Mouse (Mus musculus) MEL-GATA-1-ER (cell line): ENCODE results near the gene Myo3a.

Experiments used
- DNase-seq: peaks from one replicate; pipeline ENCODE4 v3.0.0-alpha.2; 2012; ENCODE audit warnings: low read depth; ENCODE audit errors: extremely low read depth

Gene Myo3a

DNA sequence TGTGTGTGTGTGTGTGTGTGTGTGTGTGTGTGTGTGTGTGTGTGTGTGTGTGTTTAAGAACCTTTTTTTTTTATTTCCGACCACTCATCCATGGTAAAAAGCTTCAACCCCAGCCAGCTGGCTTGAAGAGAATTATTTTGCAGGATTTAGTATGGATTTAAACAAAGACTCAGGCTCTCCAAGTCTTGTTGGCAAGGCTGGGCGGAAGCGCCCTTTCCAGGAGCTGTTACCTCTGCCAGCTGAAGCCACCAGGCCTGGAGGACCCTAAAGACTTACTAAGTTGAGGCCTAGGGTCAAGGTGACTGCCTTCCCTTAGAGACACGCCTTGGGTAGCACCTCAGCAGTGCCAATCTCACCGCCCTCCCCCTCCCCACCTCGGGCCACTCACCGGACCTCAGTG is 393.2 kb downstream of the Myo3a start:
- DNase-seq, result no peak

DNA sequence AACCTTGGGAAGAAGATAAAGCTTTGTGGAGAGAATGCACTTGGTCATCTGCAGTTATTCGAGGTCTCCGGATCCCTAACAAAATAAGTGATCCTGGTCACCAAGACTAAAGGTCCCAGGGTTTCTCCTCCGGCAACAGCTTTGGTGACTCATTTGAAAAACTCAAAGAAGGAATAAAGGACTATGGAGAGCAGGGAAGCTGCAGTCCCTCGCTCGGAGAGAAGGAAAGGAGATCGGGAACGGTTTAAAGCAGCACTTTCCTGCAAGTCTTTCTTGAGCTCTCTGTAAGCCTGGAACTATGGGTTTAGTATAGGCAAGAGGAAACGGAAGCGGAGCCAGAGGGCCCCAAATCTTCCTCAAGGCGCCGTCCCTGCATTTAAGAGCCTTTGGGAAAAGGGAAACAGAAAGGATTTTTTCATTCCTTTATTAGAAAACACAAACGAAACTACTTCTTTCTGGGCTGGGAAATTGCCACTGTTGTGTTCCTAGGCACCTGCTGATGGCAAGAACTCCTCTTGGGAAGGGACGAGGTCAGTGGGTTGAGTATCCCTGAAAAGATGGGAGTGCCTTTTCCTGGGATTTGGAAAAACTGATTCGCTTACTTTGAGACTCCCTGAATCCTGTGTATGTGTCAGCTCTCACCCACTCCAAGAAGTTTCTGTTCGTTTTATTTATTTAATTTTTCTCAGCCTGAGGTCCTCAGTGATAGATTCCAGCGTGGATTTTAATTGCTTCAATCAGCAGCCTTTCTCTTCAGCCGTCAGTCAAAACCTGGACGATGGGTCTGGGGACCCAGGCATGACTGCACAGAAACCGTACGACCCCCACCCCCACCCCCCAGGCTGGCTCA is 393.9 kb downstream of the Myo3a start:
- no peak for DNase-seq

GRCm38 (mm10) chr2:22621828-22622731 is 394.8 kb downstream of the Myo3a start, which contains the start of gene Gad2:
TSS of gene Gad2 (plus strand) at chr2:22622205.
- no peak for DNase-seq

- DNase-seq, result no peak
These were observed 396.1 kb downstream of the Myo3a start for GRCm38 (mm10) chr2:22623111-22624070.

DNA sequence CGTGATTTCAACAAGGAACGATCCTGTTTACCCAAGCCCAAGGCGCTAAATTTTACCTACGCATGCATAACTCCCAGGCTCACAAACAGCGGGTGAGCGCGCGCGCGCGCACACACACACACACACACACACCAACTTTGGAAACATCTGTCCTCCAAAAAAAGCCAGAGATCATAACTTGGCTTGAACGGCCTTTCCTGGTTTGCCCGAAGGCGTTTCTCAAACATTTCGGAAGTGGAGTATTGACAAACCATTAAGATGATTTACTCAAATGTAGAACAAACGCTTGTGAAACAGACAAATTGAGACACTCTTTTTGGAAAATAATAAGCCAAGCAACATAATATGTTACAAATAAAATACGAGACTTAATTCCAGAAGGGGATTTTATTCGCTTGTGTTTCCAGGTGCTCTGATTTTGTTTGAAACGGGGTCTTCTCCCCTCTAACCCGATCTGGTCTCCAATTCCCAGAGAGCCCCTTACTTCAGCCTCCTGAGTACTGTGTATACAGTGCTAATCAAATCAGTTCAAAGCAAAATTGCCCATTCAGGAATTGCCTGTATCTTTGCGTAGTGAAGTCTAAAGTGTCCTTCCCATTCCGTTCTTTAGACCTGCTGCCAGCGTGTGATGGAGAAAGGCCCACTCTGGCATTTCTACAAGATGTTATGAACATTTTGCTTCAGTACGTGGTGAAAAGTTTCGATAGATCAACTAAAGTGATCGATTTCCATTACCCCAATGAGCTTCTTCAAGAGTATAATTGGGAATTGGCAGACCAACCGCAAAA is 397.1 kb downstream of the Myo3a start:
- no peak for DNase-seq

DNA sequence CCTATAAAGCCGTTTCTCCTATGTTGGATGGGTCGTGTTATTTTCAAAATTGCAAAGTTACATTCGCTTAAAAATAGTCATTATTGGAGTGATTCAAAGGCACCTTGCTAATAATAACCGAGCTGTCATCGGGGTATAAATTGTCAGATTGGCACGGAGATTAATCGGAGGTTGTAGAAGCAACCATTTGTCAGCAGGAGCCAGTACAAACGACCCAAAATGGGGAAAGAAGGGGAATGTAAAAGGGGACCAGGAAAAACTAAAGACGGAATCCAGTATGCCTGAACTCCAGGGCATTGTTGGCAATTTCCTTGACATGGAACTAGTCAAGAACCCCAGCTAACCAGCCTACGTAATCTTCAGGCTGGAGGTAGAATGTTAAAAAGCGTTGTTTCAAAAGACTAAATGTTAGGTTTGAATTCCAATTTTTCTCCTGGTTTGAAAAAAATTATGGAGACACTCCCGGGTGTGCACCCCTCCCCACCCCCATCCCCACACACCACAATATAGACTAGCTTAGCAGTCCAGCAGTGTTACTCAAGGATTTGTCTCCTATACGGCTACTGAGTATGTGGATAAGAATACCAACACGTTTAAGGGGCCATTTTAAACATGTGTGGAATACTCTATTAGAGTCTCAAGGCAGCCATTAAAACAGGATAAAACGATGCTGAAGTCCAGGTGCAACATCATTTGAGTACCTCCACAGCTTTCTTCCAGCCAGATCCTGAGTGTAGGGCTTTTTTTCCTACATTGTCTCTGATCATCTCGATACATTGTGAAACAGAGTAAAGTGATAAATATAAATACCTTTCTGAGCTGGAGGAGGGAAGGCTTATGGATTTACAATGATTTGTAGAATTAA is 398.0 kb downstream of the Myo3a start:
- no peak for DNase-seq

DNA sequence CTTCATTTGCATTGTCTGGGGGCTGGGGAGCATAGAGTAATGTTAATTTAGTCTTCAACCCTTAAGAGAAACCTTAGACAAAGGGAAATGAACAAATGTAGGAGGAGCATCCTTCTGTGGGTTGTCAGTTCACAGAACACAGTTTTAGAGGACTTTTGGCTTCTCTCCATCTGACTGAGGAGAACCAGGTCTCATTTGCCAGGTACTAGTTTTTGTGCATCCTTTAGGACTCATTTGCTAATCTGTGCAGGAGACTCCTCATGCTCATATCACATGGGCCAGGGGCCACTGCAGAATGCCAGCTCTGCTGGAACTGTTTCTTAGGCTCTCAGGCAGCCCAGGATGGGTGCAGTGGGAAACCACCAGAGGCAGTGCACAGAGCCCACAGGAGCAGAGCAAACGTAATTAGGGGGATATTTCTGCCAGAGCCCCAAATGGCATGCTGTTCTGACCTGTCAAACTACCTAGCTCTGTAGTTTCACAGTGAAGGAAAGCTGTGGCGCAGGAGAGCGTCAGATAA is 399.9 kb downstream of the Myo3a start:
- DNase-seq, result no peak

- no peak for DNase-seq
These were observed 400.6 kb downstream of the Myo3a start for GRCm38 (mm10) chr2:22627819-22628432.

- DNase-seq, result peak; percentile 14
These were observed 407.5 kb downstream of the Myo3a start for GRCm38 (mm10) chr2:22634766-22635165.

DNA sequence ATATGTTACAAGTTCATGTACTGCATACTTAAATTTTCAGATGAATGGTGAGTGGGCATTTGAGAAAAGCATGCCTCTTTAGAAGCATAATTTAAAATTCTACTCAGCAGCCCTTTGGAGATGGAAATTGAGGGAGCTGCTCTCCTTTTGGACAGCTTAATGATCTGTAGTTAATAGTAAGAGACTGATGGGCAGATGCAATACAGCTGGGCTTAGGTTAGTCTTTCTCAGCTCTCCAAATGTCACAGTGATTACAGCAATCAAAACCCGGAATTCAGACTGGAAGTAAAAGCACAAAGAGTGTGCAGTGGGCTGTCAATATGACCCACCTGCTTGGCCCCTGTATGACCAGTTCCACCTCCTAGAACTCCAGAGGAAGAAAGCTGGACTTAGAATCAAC is 418.8 kb downstream of the Myo3a start:
- no peak for DNase-seq

DNA sequence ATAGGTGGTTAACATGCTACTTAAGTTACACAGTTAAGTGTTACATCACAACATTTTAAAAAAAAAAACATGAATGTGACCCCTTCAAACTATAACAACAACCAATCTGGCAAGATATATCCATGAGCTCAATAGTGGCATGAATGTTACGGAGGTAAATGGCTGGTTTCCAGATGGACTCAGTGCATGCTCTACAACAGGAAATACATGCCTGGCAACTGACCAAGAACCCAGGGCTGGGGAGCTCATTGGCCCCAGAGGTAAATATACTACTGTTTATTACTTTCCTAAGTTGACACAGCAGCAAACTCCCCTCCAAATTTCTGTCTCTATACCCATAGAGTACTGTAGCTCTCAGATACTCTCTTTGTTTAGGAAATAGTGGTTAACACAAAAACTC is 421.1 kb downstream of the Myo3a start:
- DNase-seq, result no peak

DNA sequence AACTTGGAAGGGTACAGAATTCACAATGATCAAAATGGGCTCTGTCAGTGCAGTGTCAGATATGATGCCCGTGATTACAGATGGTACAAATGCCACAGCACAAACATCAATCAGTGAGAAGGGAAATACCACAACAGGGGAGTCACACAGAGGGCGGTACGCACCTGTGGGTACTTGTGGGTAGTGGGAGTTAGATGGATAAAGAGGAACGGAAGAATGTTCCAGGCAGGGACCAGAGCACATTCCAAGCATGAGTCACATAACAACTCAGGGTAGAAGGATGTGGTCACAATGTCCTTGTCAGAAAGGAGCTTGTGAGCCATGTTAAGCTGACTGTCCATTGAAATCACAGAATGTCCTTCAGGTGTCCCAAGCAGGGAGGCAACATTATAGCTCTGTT is 424.5 kb downstream of the Myo3a start:
- no peak for DNase-seq

DNA sequence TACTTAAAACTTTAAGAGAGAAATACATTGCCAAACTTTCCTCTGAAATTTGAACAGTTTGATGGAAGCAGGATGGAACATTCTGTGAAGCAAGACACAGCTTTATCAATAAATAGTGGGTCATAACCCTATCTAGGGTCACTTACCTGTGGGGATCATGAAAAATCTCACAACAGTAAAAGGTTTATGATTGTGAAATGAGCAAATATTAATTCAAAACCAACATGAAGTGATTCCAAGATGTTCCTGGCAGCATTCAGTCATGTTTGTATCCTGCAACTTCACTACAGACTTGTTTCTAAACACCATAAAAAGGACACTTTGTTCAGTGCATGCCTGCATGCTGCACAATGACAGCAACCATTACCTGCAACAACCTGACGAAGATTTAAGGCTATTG is 436.4 kb downstream of the Myo3a start:
- no peak for DNase-seq
